Mouse (Mus musculus) thymus, postnatal 10 days (tissue): Measurements from ENCODE around the gene Slc51b.

ENCODE experiments used
- DNase-seq, 2 experiments: peaks; one replicate each; pipeline ENCODE4 v3.0.0; 2021; ENCODE audit warnings: low spot score in 2 of 2

Gene Slc51b

GRCm38 (mm10) chr9:65422760-65423501 is at the start of gene Slc51b:
Gene Slc51b (minus strand): TSS chr9:65422955.
- no peak for DNase-seq

- DNase-seq: no peak
Observed at GRCm38 (mm10) chr9:65467686-65468085, 44.9 kb upstream of the Slc51b start.

- DNase-seq: no peak
Observed at GRCm38 (mm10) chr9:65465241-65465640, 42.5 kb upstream of the Slc51b start.

GRCm38 (mm10) chr9:65464161-65464560 is 41.4 kb upstream of the Slc51b start:
- no peak for DNase-seq

- DNase-seq: no peak
Observed at GRCm38 (mm10) chr9:65462544-65462943, 39.8 kb upstream of the Slc51b start.

- DNase-seq: peak; percentile 92 to 97
Observed at GRCm38 (mm10) chr9:65460732-65461442, 38.1 kb upstream of the Slc51b start, which contains the start of gene Spg21. Gene Spg21 (plus strand): TSS chr9:65460947.

GRCm38 (mm10) chr9:65460198-65460597 is 37.4 kb upstream of the Slc51b start:
- DNase-seq: no peak

- no peak for DNase-seq
Observed at GRCm38 (mm10) chr9:65458975-65459374, 36.2 kb upstream of the Slc51b start.

- no peak for DNase-seq
Observed at GRCm38 (mm10) chr9:65447951-65448350, 25.2 kb upstream of the Slc51b start.

GRCm38 (mm10) chr9:65444692-65445091 is 21.9 kb upstream of the Slc51b start:
- no peak for DNase-seq

- DNase-seq: peak; percentile 93 to 98
Observed at GRCm38 (mm10) chr9:65435671-65436301, 13.0 kb upstream of the Slc51b start, which contains the start of gene Mtfmt. Gene Mtfmt (plus strand): TSS chr9:65435782.

GRCm38 (mm10) chr9:65435211-65435610 is 12.5 kb upstream of the Slc51b start:
- no peak for DNase-seq

GRCm38 (mm10) chr9:65434140-65434539 is 11.4 kb upstream of the Slc51b start:
- DNase-seq: peak; percentile 33 to 73

- DNase-seq: peak; percentile 71 to 85
Observed at GRCm38 (mm10) chr9:65432236-65432635, 9.5 kb upstream of the Slc51b start.

- no peak for DNase-seq
Observed at GRCm38 (mm10) chr9:65430921-65431320, 8.2 kb upstream of the Slc51b start.

GRCm38 (mm10) chr9:65430401-65430800 is 7.6 kb upstream of the Slc51b start:
- DNase-seq: no peak

GRCm38 (mm10) chr9:65428003-65428402 is 5.2 kb upstream of the Slc51b start:
- no peak for DNase-seq

GRCm38 (mm10) chr9:65427511-65427910 is 4.8 kb upstream of the Slc51b start:
- no peak for DNase-seq

GRCm38 (mm10) chr9:65424393-65424792 is 1.6 kb upstream of the Slc51b start:
- DNase-seq: no peak

- DNase-seq: no peak
Observed at GRCm38 (mm10) chr9:65419633-65420032, 3.1 kb downstream of the Slc51b start.

GRCm38 (mm10) chr9:65417738-65418137 is 5.0 kb downstream of the Slc51b start:
- no peak for DNase-seq

- no peak for DNase-seq
Observed at GRCm38 (mm10) chr9:65411326-65411725, 11.4 kb downstream of the Slc51b start.

- no peak for DNase-seq
Observed at GRCm38 (mm10) chr9:65410378-65410777, 12.4 kb downstream of the Slc51b start.
